Mouse (Mus musculus) left cerebral cortex, postnatal 4 days (tissue): ENCODE measurements around the gene Mrpl14. TPM values are rescaled to one million over a fixed set of nuclear protein-coding genes. Genes with fewer than 3 reads are reported as not detected.
A peak's percentile ranks its signal among the peaks of the same experiment; 100 is the strongest.

Experiments
- DNase-seq: peaks from one replicate; pipeline ENCODE4 v3.0.0-alpha.2; 2022
- intact Hi-C: fragments of 180-260 bp; cut with DNase I; formaldehyde crosslinking; loops from one replicate; pipeline ENCODE4 v1.15.1; 2025
- total RNA-seq, 2 experiments: library from RNA; stranded (reverse); gene quantifications; 2 replicates each; pipeline ENCODE4 v1.2.3; 2021

Mrpl14 gene
- 10 to 100 TPM; 49.2 to 55.7 TPM for total RNA-seq

DNA sequence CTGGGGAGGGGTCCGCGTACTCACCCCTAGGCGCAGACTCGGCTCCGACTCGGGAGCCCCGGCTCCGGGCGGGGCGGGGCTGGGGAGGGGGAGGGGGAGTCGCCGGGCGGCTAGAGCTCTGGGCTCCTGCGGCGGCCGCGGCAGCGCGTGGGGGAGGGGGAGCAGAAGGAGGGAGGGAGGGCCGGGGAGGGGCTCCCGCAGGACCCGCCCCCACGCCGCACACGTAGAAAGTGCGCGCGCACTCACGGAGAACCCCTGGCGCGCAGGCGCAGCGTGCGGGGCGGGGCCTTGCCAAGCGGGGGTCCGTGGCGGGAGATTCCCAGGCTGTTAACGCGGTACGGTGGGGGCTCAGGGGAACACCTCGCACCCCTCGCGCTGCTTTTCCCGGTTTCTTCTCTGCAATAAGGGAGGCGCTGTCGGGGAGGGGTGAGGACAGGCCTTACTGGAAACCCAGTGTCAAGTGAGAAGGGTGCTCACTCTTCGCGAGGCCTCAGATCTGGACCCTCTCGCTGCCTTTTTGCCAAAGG lies at the start of gene Mrpl14:
Gene Mrpl14, plus strand, starts transcription at position 230 of the 527 bp plus-strand sequence.
- intact Hi-C loops = loop anchor here (5.0 kb wide), 1 partner anchor 36 kb away; no protein-coding TSS in a partner anchor
- peak; percentile 97 for DNase-seq

DNA sequence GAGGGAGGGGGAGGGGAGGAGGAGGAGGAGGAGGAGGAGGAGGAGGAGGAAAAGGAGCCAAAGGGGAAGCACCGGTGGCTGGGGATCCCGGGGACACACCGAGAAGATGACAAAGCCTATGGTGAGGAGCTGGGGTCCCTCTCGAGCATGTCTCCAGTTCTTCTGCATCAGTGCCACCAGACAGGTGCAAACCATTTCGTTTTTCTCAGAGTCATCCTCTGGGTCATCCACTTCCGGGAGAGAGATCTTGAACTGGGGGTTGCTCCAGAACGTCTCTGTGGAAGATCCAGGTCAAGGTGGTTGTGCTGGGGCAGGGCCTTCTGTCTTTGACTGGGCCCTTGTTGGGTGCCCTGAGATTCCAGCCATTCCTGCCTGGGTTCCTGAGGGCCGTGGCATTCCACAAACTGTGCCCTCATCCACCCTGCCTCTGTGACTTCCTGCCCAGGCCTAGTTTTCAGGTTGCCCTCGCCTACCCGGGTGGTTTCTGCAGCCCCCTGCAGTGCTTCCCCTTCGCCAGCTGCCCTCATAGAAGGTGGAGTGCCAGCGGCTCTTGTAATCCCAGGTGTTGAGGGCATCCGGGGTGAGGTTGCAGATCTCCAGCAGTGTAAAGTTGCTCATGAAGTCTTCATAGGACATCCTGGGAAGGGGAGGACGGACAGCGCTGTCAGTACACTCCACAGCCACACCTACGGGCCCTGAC lies 47.4 kb upstream of the Mrpl14 start:
- no peak for DNase-seq
- intact Hi-C loops = no loop called here

DNA sequence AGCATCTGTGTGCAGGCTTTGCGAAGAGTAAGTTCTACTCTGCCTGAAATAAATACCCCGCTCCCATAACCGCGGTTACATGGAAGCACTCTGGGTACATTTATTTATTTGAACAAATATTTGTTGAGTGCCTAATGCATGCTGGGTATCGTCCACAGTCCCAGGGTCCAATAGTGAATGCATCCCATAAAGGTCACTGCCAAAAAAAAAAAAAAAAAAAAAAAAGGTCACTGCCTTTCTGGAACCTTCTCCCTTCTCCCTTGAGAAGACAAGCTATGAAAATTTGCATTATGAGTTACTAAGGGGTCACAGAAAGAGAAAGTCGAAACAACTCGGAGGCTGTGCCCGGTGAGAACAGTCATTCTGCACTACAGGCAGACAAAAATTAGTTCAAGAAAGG lies 44.1 kb upstream of the Mrpl14 start:
- intact Hi-C loops = loop anchor here (5.0 kb wide), 1 partner anchor 60 kb away; no protein-coding TSS in a partner anchor
- no peak for DNase-seq

DNA sequence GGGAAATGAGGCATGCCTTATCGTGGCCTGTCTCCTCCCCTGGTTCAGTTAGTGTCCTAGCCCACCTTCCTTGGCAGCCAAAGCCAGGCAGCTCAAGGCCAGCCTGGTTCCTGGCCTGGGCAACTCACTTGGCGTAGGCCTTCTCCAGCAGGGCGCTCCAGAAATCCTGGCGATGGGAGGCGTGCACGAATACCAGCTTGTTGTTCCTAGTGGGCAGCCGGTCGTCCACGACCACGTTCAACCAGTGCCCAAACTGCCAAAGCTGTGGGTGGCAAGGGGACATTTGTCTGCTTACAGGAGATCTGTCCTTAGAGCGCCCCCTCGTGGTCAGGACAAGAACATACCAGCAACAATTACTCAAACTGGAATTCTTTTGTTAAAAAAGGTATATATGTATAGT lies 43.4 kb upstream of the Mrpl14 start:
- intact Hi-C loops = loop anchor here (5.0 kb wide), 1 partner anchor 60 kb away; no protein-coding TSS in a partner anchor
- DNase-seq = peak; percentile 94

DNA sequence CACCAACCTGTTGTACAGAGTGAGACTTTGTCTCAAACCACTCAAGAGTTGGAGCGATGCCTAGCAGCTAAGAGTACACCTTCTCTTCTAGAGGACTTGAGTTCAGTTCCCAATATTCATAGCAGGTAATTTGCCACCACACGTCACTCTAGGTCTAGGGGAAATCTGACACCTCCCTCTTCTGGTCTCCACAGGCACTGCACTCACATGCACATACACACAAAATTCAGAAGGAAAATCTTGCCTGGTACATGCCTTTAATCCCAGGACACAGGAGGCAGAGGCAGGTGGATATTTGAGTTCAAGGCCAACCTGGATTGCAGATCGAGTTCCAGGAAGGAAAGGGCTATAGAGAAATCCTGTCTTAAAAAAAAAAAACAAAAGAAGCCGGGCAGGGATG lies 41.9 kb upstream of the Mrpl14 start:
- intact Hi-C loops = loop anchor here (5.0 kb wide), 1 partner anchor 62 kb away; no protein-coding TSS in a partner anchor

DNA sequence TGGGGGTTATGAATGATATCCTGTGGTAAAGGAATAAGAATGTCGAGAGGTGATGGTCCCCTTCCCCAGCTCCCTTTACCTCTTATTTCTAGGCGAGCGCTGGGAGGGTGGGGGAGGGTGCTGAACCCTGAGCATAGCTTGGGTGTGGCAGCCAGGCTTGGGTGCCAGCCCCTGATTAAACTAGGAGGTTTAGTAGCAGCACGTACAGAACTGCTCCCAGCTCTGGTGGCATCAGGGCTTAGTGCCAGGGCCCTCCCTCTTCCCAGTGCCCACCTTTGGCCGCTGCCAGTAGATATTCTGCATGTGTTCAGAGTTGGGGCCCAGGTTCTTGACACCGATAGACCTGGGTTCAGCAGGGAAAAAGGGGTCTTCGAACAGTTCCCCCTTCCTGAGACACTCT lies 32.9 kb upstream of the Mrpl14 start:
- no peak for DNase-seq
- intact Hi-C loops = no loop called here

More for the DNA sequence above, 41.9 kb upstream of the Mrpl14 start:
- no peak for DNase-seq

DNA sequence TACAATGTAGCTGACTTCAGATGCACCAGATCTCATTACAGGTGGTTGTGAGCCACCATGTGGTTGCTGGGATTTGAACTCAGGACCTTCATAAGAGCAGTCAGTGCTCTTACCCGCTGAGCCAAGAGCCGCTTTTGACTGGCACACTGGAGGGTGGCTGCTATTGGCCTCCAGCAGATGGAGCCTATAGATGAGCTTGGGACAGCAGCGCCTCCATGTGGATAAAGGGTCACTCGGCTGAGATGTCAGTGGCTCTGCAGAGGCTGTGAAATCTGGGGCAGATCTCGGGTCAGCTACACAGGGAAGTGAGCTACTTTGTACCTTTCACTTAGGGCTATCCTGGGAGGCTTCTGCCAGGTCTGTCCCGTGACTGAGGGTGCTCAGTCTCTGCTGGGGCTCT lies 30.3 kb upstream of the Mrpl14 start:
- intact Hi-C loops = no loop called here
- DNase-seq = peak; percentile 59

DNA sequence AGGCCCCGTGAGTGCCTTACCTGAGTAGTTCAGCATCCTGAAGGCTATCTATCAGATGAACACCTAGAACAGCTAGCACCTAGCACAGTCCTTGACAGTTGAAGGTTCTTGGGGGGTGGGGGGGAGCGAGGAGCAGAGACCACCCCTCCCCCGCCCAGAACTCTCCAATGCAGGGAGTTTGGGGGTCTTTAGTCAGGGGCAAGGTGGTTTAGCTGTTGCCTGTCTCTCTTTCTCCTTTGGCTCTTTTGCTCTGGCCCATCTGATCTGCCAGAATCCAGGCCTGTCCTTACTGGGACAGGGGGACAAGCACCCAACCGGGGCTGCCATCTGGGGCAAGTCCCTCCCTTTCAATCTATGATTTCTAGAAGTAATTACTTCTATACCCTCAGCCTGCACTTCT lies 26.9 kb upstream of the Mrpl14 start, which contains the start of gene Capn11:
Gene Capn11, minus strand, starts transcription at position 101 of the 400 bp plus-strand sequence.
- intact Hi-C loops = no loop called here
- DNase-seq = no peak

DNA sequence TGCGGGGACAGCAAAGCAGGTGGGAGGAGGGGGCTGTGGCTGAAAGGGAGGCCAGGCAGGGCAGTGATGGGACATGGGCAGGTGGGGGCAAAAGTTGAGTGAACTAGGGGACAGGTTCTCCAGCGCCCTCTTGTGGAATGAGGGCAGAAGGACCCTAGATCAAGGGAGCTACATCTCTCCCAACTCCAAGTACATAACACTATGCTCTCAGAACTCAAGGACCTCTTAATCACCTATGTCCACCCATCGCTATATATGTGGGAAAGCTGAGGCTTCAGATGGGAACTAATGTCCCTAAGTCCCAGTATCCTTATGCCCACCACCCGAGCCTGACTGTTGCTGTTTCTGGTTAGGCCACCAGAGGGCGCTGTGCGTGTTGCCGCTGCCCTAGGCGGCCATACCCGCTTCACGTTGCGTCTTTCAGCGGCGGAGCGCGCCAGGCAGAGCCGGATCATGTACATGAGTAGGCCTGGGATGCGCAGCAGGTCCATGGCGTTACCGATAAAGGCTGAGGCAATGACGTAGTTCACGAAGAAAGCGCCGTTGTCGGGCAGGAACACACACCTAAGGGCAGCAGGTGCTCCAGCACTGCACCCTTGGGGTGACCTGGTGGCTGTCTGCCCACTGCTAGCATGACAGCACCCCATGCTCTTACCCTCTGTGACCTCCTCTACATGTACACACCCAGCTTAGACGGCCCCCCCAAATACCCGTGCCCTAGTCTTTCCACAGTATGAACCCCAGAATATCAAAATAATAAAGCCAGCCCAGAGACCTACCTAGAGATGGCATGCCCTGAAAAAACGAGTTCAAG lies 22.8 kb upstream of the Mrpl14 start:
- intact Hi-C loops = no loop called here
- peak; percentile 86 for DNase-seq

DNA sequence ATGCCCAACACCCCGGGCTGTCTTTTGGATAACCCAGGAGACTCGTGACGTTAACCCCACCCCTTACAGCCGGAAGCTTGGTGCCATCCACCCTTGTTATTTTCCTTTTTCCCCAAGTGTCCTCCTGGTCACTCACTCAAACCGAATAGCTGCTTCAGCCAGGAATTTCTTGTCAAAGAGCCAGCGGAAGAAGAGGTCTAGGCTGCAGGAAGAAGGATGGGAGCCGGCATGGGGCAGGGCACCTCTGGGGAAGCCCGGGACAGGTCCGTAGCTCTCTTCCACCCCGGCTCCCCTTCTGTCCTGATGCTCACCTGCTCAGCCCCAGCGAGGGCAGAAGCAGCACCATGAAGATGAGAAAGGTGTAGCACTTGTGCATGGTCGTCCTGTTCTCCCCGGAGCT lies 21.5 kb upstream of the Mrpl14 start:
- intact Hi-C loops = no loop called here
- DNase-seq = no peak

DNA sequence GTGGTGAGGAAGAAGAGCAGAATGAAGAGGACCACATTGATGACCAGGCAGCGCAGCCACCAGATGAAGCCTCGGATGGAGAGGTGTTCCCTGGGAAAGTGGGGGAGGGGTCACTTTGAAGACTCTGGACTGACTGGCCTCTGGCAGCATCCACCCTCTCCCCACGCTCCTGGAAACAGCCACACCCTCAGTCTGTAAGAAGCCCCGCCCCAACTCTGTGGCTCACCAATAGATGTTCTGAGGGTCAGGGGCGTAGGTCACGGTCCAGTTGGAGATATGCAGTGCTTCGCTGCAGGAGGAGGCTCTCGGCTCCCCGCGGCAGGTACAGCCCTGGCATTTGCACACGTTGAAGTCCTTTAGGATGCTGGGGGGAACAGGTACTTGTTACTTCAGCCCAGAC lies 20.0 kb upstream of the Mrpl14 start:
- intact Hi-C loops = no loop called here
- DNase-seq = no peak

DNA sequence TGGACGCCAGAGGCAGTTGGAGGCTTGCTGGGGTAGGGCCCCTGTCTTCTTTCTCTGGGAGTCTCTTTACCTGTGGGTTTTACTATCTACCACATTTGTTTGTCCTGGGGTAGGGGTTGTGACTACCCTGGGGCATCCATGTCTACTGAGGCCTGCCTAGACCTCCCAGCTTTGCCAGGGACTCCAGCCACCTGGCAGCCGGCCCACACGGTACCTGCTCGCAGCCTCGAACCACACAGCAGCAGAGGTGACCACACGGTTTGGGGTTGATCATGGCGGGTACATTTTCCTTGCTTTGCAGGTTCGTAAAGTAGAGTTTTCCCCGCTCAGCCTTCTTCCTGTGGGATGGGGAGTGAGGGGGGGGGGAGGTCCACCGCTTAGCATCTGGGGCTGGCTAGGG lies 18.6 kb upstream of the Mrpl14 start:
- no peak for DNase-seq
- intact Hi-C loops = no loop called here

DNA sequence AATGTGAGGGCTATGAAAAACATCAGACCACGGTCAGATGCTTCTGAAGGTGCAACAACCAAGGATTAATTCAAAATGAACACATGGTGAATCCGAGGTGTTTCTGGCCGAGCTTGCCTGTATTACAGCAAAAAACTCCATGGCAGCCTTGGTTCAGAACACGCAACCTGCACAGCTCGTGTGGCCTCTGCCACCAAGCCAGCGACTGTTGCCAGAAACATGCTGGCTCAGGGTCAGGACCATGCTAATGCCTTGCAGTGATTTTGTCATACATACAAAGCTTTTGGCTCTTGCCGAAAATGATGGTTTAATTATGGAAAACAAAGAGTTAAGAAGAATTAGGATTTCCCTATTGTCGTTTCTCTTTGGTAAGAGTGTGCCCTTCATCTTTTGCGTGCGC lies 18.1 kb upstream of the Mrpl14 start:
- intact Hi-C loops = no loop called here
- no peak for DNase-seq

DNA sequence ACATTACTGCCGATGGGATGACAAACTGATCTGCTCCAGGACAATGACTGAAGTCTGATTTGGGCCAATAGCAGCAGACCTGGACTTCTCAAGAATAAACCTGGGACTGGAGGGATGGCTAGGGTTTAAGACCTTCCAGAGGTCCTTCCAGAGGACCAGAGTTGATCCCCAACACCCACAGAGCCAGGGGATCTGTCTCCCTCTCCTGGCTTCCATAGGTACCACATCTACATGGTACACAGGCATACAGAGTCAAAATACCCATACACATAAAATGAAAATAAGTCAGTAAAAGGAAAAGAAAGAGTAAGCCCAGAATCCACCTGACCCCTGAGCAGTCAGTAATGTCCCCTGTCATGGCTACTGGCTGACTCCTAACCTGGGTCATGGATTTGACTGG lies 14.3 kb upstream of the Mrpl14 start:
- intact Hi-C loops = no loop called here

DNA sequence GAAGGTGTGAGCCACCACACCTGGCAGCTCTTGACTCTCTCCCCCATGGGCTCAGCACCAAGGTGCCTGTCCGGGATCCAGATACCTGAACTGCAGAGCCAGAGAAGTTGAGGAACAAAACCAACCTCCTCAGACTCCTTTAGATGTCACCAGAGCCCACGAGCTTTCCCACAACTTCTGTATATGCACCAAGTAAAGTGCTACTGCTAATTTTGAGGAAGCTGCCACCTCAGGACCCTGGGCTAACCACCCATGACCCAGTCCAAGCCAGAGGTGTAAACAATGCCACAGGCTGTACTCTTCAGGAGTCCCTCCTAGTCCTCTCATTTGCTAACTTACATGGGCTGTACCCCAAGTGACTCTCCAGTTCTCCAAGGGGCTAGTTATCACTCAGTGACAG lies 13.5 kb upstream of the Mrpl14 start:
- no peak for DNase-seq
- intact Hi-C loops = no loop called here

More for the DNA sequence above, 14.3 kb upstream of the Mrpl14 start:
- DNase-seq = no peak

DNA sequence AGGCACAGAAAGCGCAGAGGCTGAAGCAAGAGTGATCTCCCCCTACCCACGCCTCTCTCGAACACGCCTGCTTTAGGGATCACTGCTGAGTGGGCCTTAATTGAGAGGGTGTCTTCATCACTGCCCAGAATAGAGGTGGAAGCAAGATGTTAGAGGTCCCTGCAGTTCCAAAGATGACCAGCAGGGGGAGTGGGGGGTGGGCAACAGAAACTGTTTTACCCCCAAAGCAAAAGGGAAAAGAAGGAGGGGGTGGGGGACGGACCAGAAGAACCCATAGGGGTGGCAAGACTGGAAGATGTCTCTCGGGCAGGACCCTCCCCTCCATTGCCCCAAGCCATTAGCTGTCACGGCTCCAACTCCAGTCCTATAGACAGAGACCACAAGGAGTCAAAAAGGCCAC lies 8.0 kb upstream of the Mrpl14 start:
- peak; percentile 81 for DNase-seq
- intact Hi-C loops = no loop called here

DNA sequence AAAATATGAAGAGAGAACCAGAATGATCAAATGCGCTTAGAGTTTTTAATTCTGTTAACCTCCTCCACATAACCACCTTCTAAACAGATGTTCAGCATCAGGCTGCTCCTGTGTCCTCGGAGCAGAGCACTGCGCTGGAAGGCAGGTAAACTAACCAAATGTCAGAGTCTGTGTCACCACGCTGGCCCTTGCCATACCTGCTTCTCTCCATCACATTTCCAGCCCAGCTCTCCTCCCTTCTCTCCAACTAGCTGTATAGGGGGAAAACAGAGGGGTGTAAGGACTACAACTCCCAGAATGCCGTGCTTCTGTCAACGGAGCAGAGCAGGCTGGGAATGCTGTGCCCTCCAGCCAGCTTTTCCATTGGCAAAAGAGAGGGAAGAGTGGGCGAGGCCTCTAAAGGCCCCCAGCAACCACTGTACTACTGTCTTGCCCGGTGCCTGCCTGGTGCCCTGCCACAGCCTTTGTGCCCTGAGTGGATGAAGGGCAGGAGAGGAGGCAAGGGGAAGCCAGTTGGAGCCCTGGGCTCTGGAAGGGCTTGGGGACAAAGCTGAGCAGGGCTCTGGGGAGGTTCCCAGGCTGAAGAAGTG lies 5.6 kb upstream of the Mrpl14 start:
- intact Hi-C loops = no loop called here
- peak; percentile 77 for DNase-seq

DNA sequence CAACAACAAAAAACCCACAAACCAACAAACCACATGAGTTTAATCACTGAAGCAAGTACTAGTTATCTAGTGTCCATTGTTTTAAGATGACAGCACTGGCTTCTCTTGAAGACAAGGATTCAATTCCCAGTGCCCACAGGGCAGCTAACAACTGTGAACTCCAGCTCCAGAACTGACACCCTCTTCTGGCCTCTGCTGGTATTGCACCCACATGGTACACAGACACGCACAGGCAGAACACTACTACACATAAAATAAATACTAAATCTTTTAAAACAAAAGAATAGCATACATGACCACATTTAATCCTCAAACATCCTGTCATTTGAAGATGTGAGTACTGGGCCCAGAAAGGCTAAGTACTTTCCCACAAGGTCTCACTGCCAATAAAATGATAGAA lies 4.5 kb upstream of the Mrpl14 start:
- DNase-seq = no peak
- intact Hi-C loops = no loop called here

DNA sequence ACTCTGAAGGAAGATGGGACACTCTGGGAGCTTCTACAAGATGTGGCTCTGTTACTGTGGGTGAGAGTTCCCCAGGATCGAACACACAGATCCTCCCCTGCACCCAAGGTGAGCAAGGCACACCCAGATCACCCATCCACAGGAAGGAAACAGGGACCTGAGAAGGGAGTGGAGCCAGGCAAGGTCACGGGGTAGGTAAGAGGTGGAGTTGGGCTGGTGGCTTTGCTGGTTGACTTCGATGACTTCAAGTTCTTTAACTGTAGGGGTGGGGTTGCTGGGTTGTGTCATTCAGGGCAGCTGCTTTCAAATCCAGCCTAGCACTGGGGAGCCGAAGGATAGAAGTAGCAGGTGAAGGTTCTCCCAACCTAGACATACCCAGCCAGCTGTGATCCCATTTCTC lies 3.3 kb upstream of the Mrpl14 start:
- intact Hi-C loops = no loop called here

DNA sequence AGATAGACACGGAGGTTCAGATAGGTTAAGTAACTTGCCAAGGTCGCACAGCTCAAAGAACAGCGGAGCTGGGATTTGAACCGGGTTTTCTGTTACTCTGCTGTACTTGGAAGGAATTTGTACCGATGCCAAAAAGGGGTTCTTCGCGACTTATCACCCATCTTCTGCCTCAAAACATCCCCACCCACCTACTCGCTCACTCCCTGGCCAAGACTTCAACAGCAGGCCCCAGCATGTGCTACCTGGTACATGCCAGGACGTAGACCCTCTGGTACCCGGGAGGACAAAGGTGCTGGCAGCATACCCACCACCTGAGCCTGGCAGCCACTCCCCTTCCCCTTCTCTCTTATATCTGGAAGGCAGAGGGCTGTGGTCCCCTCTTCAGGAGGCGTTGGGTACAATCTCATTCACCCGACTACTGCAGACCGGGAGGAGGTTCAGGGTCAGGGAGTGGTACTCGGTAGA lies 1.4 kb upstream of the Mrpl14 start:
- no peak for DNase-seq
- intact Hi-C loops = loop anchor here (5.0 kb wide), 1 partner anchor 38 kb away; no protein-coding TSS in a partner anchor

More for the DNA sequence above, 3.3 kb upstream of the Mrpl14 start:
- DNase-seq = no peak
